Mouse (Mus musculus): Measurements from ENCODE around the gene 1600012H06Rik. TPM values are rescaled to one million over a fixed set of nuclear protein-coding genes. Genes with fewer than 3 reads are reported as not detected.
"Not testable (repeated sequence)": the region's sequence is repeated elsewhere in the genome, so short reads cannot be mapped to it uniquely, and the experiment has no call there.

The 1600012H06Rik gene
- total RNA-seq (2021) = 10 to 100 TPM; 14.7 to 16.8 TPM

DNA sequence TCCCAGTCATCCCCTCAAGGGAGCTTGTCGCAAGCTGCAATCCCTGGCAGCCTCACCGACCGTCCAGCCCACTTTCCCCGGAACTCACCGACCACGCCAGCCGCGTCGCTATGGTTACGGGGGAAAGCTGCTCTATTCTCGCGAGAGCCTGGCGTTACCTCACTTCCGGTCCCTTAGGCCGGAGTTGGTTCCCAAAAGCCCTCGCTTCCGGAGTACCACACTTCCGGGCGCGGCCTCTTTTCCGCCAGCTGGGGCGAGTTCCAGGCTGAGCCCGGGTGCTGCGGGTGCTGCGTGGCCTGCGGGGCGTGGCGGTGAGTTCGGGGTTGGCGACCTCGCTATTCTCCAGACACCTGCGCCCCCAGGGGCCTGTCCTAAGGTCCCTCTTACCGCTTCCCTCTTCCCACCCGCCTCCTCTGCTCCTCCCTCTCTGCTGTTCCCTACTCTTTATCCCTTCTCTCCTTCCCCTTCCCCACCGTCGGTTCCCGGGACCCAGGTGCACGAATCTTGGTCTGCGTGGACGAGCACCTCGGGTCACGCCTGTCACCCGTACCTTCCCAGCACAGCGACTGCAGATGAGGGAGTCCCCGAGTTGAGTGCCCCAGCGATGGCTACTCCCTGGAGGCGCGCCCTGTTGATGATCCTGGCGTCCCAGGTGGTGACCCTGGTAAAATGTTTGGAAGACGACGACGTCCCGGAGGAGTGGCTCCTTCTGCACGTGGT, at the start of gene 1600012H06Rik, which contains the start of gene Wdr27:
1600012H06Rik (plus strand) TSS at position 176 of the 720 bp plus-strand sequence.
Wdr27 (minus strand) TSS at position 150 of the 720 bp plus-strand sequence.
- peak; percentile 98 for DNase-seq (ENCODE audit: extremely low spot score in 1 of 2, low spot score in 1 of 2)

DNA sequence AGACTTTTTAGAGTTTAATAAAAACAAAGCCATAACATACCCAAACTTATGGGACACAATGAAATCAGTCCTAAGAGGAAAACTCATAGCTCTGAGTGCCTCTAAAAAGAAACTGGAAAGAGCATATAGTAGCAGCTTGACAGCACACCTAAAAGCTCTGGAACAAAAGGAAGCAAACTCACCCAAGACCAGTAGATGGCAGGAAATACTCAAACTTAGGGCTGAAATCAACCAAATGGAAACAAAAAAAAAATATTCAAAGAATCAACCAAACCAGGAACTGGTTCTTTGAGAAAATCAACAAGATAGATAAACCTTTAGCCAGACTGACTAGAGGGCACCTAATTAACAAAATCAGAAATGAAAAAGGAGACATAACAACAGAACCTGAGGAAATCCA, 47.9 kb upstream of the 1600012H06Rik start:
- DNase-seq (ENCODE audit: extremely low spot score in 1 of 2, low spot score in 1 of 2) = not testable (repeated sequence)

DNA sequence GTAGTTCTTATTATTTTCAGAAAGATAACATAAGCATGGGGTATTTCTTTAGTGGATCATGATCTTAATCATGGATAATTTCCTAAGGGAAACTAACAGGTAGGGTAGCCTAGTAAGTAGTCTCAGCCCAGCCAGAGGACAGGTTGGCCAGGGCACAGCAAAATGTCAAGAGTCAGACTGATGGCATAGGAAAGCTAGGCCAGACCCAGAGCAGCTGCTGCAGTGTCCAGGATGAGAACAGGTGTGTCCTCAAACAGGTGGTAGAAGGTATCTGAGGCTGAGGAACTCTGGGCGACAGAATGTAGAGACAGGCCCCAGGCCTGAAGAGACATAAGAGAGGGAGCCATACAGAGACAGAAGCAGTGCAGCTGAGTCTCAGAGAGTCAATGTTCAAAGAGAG, 44.0 kb upstream of the 1600012H06Rik start:
- DNase-seq (ENCODE audit: extremely low spot score in 1 of 2, low spot score in 1 of 2) = no peak

DNA sequence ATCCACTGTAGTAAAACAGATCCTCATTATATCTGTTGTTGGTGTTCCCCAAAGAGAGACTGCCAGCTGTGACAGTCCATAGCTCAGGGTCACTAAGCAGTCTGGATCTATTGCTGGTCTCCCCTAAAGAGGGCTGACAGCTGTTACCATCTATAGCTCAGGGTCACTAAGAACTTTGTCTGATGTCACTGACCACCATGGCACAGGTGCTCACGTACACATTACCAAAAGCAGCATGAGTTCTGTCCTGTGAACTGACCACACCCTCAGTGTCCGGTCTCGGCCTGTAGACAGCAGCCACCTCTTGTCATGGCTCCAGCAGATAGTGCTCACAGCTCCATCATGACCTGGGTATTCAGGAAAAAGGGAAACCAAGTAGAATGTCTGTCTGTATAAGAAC, 39.8 kb upstream of the 1600012H06Rik start:
- DNase-seq (ENCODE audit: extremely low spot score in 1 of 2, low spot score in 1 of 2) = no peak

DNA sequence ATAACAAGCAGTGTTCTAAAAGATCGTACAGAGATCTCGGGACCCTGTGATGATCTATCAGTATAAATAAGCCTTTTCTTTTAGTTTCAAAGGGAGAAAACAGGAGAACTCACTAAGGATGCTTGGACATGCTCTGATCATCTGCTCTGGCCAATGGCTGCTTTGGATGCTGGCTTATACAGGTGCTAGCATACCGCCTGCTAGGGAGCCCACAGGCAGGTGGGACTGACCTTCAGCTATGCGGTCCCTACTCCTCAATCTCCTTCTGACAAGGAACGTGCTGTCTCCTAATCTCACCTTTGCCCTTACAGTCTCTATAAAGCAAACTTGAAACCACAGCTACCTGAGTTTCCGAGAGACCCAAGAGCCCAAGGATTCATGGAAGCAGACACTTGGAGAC, 38.8 kb upstream of the 1600012H06Rik start:
- DNase-seq (ENCODE audit: extremely low spot score in 1 of 2, low spot score in 1 of 2) = no peak

DNA sequence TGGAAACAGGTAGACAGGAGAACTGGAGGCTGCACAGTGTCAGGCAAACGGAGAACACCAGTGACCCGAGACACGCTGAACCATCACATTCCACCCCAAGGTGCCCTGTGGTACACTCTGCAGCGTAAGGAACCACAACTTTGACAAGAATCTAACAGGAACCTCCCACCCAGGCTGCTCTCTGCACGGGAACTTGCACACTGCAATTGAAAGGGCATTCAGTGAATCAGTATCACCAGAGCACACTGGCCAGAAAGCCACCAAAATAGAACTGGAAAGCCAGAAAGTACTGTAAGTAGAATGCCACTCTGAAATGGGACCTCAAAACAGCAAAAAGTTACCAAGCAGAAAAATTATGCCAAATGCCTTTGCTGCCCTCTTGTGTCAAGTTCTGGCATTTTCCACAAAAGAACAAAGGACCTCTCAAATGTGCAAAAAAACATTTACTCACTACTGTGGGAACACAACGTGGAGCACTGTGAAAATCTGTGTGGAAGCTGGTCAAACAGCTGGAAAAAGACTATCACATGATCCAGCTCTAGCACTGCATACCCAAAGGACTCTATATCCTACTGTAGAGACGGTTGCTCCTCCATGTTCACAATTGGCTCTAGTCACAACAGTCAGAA, 38.2 kb upstream of the 1600012H06Rik start:
- DNase-seq (ENCODE audit: extremely low spot score in 1 of 2, low spot score in 1 of 2) = peak; percentile 71 to 92

DNA sequence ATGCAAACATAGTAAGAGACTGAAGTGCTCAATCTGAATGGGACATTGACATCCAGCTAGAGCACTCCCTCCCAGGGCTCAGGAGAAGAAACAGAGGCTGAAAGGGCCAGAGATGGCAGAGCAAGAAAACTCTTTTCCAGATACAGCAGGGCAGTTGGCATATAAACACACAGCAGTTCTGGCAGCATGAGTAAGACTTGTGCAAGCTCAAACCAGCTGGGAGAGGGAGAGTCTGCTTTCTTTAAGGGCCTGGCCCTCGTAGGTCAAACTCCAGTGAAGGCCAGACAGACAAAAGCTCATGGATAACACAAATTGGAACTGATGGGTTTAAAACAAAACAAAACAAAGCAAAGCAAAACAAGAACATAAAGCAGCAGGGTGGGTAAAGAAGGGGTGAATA, 36.4 kb upstream of the 1600012H06Rik start:
- no peak for DNase-seq (ENCODE audit: extremely low spot score in 1 of 2, low spot score in 1 of 2)

DNA sequence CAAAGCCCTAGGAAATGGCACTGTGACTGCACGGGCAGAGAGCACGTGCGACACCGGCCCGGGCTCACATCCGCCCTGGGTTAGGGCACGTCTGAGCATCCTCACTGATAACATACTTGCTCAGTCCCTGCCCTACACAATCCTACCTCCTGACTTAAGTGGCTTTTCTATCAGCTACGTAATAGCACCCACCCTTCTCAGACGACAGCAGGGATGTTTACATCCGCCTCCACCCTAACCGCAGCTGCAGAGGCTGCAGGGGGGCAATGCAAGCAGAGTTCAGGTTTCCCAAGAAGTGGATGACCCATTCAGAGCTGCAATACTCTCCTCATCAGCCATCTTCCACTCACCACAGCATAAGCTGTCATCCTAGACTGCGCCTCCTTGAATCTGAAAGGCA, 35.8 kb upstream of the 1600012H06Rik start:
- no peak for DNase-seq (ENCODE audit: extremely low spot score in 1 of 2, low spot score in 1 of 2)

DNA sequence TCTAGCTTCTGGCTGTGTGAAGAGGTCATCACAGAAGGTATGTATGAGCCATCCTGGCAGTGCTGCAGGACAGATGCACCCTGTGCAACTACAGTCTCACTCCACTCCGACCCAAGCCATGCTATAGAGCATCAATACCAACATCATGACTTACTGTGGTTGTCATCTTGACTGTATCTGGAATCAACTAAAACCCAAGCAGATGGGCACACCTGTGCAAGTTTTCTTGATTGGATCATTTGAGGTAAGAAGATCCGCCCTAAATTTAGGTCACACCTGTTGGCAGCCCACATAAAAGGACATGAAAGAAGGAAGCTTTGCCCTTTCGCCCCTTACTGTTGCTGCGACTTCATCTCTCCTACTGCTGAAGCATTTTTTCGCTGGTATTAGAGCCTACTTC, 33.7 kb upstream of the 1600012H06Rik start:
- DNase-seq (ENCODE audit: extremely low spot score in 1 of 2, low spot score in 1 of 2) = no peak

DNA sequence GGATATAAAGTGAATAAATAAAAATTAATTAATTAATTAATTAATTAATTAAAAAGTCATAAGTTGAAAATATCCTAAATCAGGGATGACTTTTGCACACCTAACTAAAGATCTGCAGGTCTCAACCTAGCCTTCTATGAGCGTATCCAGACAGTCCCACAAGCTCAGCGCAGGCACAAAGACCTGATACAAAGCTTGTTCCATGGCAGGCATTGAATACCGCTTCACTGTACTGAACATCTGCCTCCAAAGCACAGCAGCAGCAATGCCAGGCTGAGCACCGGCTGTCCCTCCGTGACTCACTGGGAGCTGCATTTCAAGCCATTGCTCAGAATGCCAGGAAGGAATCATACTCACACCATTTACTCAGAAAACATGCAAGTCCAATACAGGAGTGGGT, 32.2 kb upstream of the 1600012H06Rik start:
- no peak for DNase-seq (ENCODE audit: extremely low spot score in 1 of 2, low spot score in 1 of 2)

DNA sequence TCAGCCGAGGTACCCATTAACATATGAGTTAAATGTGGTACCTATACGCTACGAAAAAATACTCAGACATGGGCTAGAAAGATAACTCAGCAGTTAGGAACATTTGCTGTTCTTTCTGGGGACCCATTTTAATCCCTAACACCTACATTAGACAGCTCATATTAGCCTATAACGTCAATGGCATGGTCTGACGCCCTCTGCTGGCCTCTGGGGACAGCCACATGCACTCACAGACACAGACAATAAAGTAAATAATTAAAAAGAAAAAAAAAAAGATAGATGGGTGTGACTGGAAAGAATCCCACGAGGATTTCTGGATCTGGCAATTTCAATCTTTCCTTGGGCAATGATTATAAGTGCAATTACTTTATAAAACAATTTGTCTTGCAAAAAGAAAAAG, 30.6 kb upstream of the 1600012H06Rik start:
- no peak for DNase-seq (ENCODE audit: extremely low spot score in 1 of 2, low spot score in 1 of 2)

DNA sequence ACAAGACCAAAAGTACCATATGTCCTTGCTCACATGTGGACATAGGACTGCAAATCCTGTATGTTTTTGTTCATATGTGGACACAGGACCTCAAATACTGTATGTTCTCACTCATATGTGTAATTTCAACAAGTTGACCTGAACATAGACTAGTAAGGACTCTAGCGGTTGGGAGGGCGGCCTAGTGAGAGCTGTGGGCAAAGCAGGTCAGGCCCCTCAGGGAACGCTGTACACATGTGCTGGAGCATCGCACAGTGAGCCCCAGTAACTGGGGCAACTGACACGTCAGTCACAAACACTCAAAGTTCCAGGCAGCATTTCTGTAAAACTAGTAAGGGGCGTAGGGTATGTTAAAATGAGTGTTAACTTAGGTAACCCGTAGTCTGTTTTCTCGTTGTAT, 30.0 kb upstream of the 1600012H06Rik start:
- no peak for DNase-seq (ENCODE audit: extremely low spot score in 1 of 2, low spot score in 1 of 2)

DNA sequence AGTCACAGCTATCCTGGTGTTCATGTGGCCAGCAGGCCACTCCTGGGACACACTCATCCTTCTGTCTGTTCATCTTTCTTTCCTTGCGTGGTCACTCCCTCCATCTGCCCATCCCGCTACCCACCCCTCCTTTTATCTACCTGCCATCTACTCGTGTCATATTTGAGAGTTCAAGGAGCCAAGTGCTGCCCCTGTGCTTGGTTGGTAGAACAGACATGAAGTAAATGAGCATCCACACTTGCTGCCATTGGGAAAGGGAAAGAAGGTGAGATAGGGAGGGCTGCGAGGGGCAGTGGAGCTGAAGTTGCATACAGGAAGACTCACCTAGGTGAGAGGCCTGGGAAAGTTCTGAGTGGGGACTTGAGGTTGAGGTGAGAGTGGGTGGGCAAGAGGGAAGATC, 28.6 kb upstream of the 1600012H06Rik start:
- DNase-seq (ENCODE audit: extremely low spot score in 1 of 2, low spot score in 1 of 2) = no peak

DNA sequence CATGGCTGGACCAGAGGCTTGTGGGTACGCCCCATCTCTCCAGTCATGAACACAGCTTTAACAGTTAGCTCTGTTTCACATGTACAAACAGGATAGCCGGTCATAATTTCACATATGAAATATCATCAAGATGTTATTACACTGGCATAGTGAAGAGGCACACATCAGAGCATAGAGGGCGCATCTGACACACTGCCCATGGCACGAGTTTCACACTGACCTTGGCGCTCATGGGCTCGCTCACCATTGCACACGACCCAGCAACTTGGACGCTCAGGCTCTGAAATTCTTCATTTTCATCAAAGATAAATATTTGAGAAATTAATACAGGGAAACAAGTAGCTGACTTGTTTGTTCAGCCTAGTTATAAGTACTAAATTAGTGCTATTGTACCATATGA, 25.1 kb upstream of the 1600012H06Rik start:
- DNase-seq (ENCODE audit: extremely low spot score in 1 of 2, low spot score in 1 of 2) = no peak

DNA sequence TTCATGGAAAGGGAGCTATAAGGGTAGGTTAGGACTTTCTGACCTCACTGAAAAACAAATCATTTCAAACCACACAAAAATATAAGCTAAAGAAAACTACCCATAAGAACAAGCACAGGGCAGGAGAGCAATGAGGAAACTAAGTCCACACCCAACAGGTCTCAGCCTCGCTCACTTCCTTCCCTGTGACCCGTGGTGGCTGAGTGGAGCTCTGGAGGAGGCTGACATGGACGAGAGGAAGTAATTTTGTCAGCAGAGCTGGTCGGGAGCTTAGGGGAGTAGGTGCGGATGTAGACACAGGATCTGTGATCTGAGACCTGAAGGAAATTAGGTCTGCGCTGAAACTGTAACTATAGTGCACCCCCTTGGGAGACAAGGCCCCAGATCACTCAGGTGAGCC, 21.4 kb upstream of the 1600012H06Rik start:
- DNase-seq (ENCODE audit: extremely low spot score in 1 of 2, low spot score in 1 of 2) = no peak

DNA sequence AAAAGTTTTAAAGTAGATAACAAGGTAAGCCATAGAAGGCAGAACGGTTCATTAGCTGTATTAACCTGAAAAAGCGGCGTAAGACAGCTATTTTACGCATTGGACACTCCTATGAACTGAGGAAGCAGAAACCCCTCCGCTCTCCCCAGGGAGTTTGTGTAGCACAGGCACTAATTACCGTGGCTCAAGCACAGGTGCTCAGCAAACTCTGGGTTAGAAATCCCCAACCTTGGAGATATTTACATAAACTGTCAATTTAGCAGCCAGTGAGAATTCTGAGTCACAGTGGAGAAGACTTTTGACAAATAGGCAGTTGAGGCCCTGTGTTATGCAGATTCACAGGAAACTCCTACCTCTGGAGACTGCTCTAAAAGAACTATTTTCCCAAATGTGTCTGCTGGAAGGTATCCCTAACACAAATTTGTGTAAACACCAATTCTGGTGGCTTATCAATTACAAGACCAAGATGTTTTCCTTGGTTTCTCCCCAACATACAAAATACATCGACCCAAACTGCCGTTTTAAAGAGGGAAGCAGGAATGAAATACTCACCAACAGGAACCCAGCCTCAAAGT, 15.3 kb upstream of the 1600012H06Rik start:
- no peak for DNase-seq (ENCODE audit: extremely low spot score in 1 of 2, low spot score in 1 of 2)

DNA sequence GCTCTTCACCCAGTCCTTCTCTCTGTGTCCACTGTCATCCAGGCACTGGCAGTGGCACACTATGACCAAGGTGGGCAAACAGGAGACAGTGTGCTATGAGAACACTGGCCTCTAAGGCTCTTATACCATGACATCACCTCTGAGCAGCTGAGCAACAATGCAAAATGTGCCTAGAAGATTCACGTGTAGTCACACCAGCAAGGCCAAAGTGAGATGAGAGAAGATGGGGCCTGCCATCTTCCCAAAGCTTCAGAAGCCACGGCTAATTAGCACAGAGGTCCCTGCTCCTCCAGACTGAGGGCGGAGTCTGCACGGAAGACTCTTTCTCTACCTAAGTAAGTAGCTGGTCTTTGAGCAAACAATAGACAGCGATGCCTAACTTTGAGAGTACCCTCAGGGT, 14.4 kb upstream of the 1600012H06Rik start:
- DNase-seq (ENCODE audit: extremely low spot score in 1 of 2, low spot score in 1 of 2) = no peak

DNA sequence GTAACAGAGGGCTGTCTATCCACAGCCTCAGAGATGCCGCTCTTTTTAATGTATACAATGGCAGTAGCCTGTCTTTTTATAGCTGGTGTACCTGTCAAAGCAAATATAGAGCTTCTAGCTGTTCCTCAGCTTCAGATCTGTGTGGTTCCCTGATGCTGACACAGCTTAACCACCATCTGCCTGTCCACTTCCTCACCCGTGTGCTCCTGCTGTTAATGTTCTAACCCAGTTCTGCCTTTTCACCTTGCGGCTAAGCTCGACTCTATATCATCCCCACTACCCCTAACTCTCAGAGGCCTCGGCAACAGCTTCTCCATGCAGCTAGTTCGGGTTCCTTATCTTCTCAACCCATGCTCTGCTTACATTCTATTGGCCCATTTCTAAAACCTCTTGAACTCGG, 12.3 kb upstream of the 1600012H06Rik start:
- DNase-seq (ENCODE audit: extremely low spot score in 1 of 2, low spot score in 1 of 2) = no peak

DNA sequence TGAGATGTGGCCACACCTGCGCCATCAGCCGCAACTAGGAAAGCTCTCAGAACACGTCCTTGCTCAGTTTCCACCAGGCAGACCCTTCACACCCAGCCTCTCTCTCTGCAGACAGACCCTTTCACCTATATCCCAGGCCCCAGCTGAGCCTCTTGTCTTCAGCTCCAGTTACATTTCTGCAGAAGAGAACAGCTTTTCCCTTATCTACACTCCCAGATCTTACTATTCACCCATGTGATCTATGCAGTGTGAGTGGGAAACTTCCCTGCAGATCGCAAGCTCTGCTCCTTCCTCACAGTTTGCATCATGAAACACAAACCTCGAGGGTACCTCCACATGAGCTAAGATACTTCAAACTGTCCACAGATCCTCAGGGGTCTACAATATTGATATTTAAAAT, 11.5 kb upstream of the 1600012H06Rik start:
- no peak for DNase-seq (ENCODE audit: extremely low spot score in 1 of 2, low spot score in 1 of 2)

DNA sequence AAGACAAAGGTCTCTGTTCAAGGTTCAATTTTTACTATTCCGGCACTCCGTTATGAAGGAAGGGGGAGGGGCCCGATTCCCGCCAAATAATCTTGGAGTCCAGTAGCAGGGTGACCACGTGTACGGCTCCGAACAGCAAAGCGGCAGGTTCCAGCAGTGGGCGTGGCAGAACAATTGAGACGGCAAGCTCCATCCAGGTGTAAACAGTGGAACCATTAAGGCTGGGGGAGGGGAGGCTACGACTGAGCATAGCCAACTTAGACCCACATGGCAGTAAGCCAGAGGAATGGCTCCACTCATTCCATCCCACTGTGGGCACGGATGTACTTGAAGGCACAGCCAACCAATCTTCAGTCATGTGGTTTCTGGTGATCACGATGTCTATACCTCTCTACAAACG, 7.7 kb upstream of the 1600012H06Rik start:
- DNase-seq (ENCODE audit: extremely low spot score in 1 of 2, low spot score in 1 of 2) = not testable (repeated sequence)

DNA sequence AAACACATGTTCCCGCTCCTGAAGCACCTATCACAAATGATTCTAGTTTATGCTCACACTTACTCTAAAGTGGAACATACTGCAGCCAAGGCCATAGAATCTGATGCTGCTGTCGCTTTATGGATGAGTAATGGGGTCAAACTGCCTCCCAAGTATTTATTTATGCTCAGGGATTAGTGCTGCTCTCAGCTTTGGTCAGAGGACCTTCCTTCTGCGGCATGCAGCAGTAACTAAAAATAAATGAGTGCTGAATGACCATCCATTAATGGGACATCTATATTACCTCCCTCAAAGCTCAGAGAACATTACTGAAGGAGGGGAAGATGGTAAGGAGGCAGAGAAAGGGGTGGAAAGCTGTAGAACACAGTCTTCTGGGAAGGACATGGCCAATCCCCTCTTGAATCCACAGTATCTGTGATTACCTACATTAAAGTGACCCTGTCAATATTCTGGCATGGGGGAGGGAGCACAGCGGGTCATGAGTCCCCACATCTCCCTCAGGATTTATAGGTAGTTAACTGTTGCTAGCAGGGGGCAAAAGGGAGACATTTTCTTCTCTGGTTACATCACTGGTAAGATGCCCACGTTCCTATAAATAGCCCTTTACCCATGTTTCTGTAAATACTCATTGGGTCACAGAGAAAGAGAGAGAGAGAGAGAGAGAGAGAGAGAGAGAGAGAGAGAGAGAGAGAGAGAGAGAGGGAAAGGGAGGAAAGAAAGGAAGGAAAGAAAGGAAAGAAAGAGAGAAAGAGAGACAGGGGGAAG, 7.0 kb upstream of the 1600012H06Rik start:
- DNase-seq (ENCODE audit: extremely low spot score in 1 of 2, low spot score in 1 of 2) = no peak
